Mouse (Mus musculus) limb, embryonic 10.5 days (tissue): ENCODE measurements around the gene Chd2. TPM values are rescaled to one million over a fixed set of nuclear protein-coding genes. Genes with fewer than 3 reads are reported as not detected.
A peak's percentile ranks its signal among the peaks of the same experiment; 100 is the strongest.

Experiments
- DNase-seq: peaks from one replicate; pipeline ENCODE4 v3.0.0-alpha.2; 2017; ENCODE audit warnings: low spot score
- H3K27ac ChIP-seq: fragments of 300-500 bp; sonication (generic); 2 replicates; pipeline ENCODE4 v1.5.1; 2016; ENCODE audit warnings: mild to moderate bottlenecking
- H3K27me3 ChIP-seq: fragments of 300-500 bp; sonication (generic); 2 replicates; pipeline ENCODE4 v1.6.1; 2016; ENCODE audit warnings: low read depth, mild to moderate bottlenecking; ENCODE audit not compliant: poor library complexity, severe bottlenecking
- H3K36me3 ChIP-seq: fragments of 300-500 bp; sonication (generic); 2 replicates; pipeline ENCODE4 v1.6.1; 2016; ENCODE audit warnings: mild to moderate bottlenecking, moderate library complexity
- H3K4me1 ChIP-seq: fragments of 300-500 bp; sonication (generic); 2 replicates; pipeline ENCODE4 v1.6.1; 2016
- H3K4me3 ChIP-seq: fragments of 300-500 bp; sonication (generic); 2 replicates; pipeline ENCODE4 v1.5.1; 2016; ENCODE audit warnings: mild to moderate bottlenecking, moderate library complexity
- H3K9me3 ChIP-seq: fragments of 300-500 bp; sonication (generic); replicated peaks from 2 replicates; pipeline ENCODE4 v1.6.1; 2016; ENCODE audit warnings: mild to moderate bottlenecking
- WGBS: fragments of 180-500 bp; shearing (Covaris S2); methylation state at CpG from one replicate; pipeline ENCODE4 v1.1.7; 2016; 5-methylcytosine and 5-hydroxymethylcytosine counted together
- polyA plus RNA-seq: library from polyadenylated mRNA; unstranded; fragments of >200 nt; fragmentation: Nextera tagmentation; extraction: Ambion mirVana; gene quantifications from 2 replicates; pipeline ENCODE4 v1.2.1, GENCODE M21; 2016

Gene Chd2
- polyA plus RNA-seq, 1 experiment from 2014 or later = 53.2 TPM

DNA sequence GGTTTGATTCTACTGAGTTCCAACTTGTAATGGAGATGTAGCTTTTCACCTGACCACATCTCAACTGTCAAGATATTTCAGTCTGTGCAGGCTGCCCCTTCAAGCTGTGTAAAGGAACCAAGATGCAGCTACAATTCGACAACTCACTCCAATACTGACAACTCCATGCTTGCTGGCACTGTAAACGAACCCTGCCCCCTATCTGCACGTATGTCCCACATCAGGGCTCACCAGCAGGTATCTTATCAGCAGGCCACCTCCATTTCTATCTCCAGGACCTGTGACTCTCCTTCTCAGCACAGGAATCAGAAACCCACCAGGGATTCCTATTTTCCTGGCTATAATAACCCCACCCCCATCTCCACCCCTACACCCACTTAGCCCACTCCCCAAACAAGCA, 113.1 kb downstream of the Chd2 start:
- Histone ChIP-seq H3K27me3 (no peaks in the 10 kb centered on the region), H3K4me1 (no peaks in the 10 kb centered on the region), H3K9me3 (no peaks in the 10 kb centered on the region), H3K27ac (no peak overlapping the region), H3K4me3 (no peak overlapping the region), H3K36me3 (peaks cover 63% of the 10 kb centered on the region)
- WGBS = 87% methylated on average over 3 of the region's 3 CpGs
- no peak for DNase-seq

DNA sequence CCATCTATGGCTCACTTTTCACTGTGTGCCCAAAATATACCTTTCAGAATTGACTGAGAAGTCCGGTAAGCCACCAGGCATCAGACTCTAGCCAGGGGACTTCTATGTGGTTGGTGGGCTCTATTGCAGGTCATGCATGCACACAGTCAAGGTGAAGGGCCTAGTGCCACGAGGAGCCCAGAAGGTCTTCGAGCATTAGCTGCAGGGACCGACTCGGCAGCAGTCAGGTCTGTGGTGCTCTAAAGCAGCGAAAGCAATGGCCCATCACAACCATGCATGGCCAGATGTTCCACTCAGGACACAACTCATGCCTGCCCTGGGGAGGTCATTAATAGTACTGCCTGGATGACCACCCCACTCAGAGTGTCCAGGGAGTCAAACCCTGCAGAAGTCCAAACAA, 113.8 kb downstream of the Chd2 start:
- 94% methylated on average over 6 of the region's 6 CpGs for WGBS

GRCm38 (mm10) chr7:73426752-73427386, 114.8 kb downstream of the Chd2 start:
- Histone ChIP-seq H3K36me3 (peaks cover 53% of the 10 kb centered on the region), H3K9me3 (no peaks in the 10 kb centered on the region), H3K4me3 (no peak overlapping the region), H3K4me1 (no peaks in the 10 kb centered on the region; the same call in 1 of the 2 replicates), H3K27me3 (no peaks in the 10 kb centered on the region), H3K27ac (no peak overlapping the region)
- no peak for DNase-seq
- WGBS = 93% methylated on average over 8 of the region's 8 CpGs

More for the DNA sequence above, 113.8 kb downstream of the Chd2 start:
- Histone ChIP-seq H3K9me3 (no peaks in the 10 kb centered on the region), H3K4me1 (no peaks in the 10 kb centered on the region; the same call in 1 of the 2 replicates), H3K27me3 (no peaks in the 10 kb centered on the region), H3K27ac (no peak overlapping the region), H3K4me3 (no peak overlapping the region), H3K36me3 (peaks cover 56% of the 10 kb centered on the region)
- no peak for DNase-seq

GRCm38 (mm10) chr7:73426235-73426634, 115.4 kb downstream of the Chd2 start:
- Histone ChIP-seq H3K9me3 (no peaks in the 10 kb centered on the region), H3K27me3 (no peaks in the 10 kb centered on the region), H3K27ac (no peak overlapping the region), H3K36me3 (peaks cover 49% of the 10 kb centered on the region), H3K4me1 (no peaks in the 10 kb centered on the region; the same call in 1 of the 2 replicates), H3K4me3 (no peak overlapping the region)
- no peak for DNase-seq
- 93% methylated on average over 3 of the region's 3 CpGs for WGBS

- H3K36me3 ChIP-seq = peaks cover 48% of the 10 kb centered on the region
These were observed 116.2 kb downstream of the Chd2 start for GRCm38 (mm10) chr7:73425451-73425850.

DNA sequence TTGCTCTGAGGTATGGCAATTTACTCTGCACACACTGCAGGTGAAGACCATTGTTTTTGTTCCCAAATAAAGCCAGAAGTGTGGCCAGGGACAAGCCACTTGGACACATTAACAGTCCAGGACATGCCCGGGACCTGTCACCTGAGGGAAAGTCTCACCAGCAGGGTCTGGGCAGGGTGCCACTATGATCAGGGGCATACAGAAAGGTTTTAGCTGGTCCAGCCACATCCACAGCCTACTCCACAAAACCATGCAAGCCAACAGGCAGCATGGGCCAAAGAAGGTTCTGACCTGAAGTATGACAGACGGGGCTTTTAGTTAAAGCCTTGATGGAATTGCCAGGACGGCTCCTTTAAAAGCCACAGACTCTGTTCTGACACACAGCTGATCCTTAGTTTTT, 116.9 kb downstream of the Chd2 start:
- Histone ChIP-seq H3K4me3 (no peak overlapping the region), H3K27me3 (no peaks in the 10 kb centered on the region), H3K27ac (0 out of 2 replicates have a peak overlapping the region, but pooled peaks have one; percentile 28), H3K9me3 (no peaks in the 10 kb centered on the region), H3K36me3 (peaks cover 48% of the 10 kb centered on the region), H3K4me1 (peaks cover 5% of the 10 kb centered on the region; the same call in 1 of the 2 replicates)
- 69% methylated on average over 3 of the region's 3 CpGs for WGBS
- no peak for DNase-seq

More at GRCm38 (mm10) chr7:73425451-73425850, 116.2 kb downstream of the Chd2 start:
- Histone ChIP-seq H3K4me1 (no peaks in the 10 kb centered on the region; the same call in 1 of the 2 replicates), H3K27ac (no peak overlapping the region), H3K27me3 (no peaks in the 10 kb centered on the region), H3K9me3 (no peaks in the 10 kb centered on the region), H3K4me3 (no peak overlapping the region)
- 93% methylated on average over 7 of the region's 7 CpGs for WGBS
- no peak for DNase-seq

GRCm38 (mm10) chr7:73424243-73424642, 117.4 kb downstream of the Chd2 start:
- WGBS = 72% methylated on average over 3 of the region's 3 CpGs
- H3K27ac ChIP-seq = 0 out of 2 replicates have a peak overlapping the region, but pooled peaks have one; percentile 28
- no peak for DNase-seq
- H3K36me3 ChIP-seq = peaks cover 48% of the 10 kb centered on the region
- no peaks in the 10 kb centered on the region for H3K27me3 ChIP-seq
- no peaks in the 10 kb centered on the region for H3K9me3 ChIP-seq
- H3K4me1 ChIP-seq = peaks cover 8% of the 10 kb centered on the region
- no peak overlapping the region for H3K4me3 ChIP-seq

DNA sequence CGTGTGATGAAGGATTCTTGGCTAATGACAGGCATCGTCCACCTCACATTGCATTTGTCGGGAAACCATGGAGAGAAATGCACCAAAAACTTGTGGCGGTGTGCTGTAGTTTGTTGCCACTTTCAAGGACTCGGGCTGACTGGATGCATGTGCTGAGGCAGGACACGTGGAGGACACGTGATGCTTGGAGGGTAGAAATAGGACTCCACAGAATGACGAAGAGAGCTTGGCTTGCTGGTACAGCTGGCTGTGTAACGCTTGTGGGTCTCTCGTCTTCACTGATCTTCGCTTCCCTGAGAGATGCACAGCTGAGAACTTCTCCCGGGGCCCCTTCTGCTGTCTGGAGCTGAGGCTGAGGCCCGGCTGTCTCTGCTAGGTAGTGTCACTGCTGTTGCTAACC, 118.4 kb downstream of the Chd2 start:
- WGBS = 78% methylated on average over 13 of the region's 13 CpGs
- H3K4me3 ChIP-seq = no peak overlapping the region
- H3K27me3 ChIP-seq = no peaks in the 10 kb centered on the region
- H3K36me3 ChIP-seq = peaks cover 48% of the 10 kb centered on the region
- no peaks in the 10 kb centered on the region for H3K9me3 ChIP-seq
- DNase-seq = no peak
- H3K4me1 ChIP-seq = peaks cover 14% of the 10 kb centered on the region
- H3K27ac ChIP-seq = no peak overlapping the region

GRCm38 (mm10) chr7:73422223-73423113, 119.2 kb downstream of the Chd2 start:
- Histone ChIP-seq H3K27ac (no peak overlapping the region), H3K27me3 (no peaks in the 10 kb centered on the region), H3K9me3 (no peaks in the 10 kb centered on the region), H3K4me3 (no peak overlapping the region), H3K4me1 (peaks cover 18% of the 10 kb centered on the region), H3K36me3 (peaks cover 48% of the 10 kb centered on the region)
- WGBS = 37% methylated on average over 12 of the region's 12 CpGs
- DNase-seq = peak; percentile 83

GRCm38 (mm10) chr7:73421278-73422015, 120.2 kb downstream of the Chd2 start:
- peaks cover 48% of the 10 kb centered on the region for H3K36me3 ChIP-seq
- WGBS = 82% methylated on average over 9 of the region's 9 CpGs
- no peaks in the 10 kb centered on the region for H3K27me3 ChIP-seq
- H3K4me1 ChIP-seq = peaks cover 18% of the 10 kb centered on the region
- DNase-seq = no peak
- no peak overlapping the region for H3K4me3 ChIP-seq
- H3K27ac ChIP-seq = no peak overlapping the region; the same call in 1 of the 2 replicates
- no peaks in the 10 kb centered on the region for H3K9me3 ChIP-seq

DNA sequence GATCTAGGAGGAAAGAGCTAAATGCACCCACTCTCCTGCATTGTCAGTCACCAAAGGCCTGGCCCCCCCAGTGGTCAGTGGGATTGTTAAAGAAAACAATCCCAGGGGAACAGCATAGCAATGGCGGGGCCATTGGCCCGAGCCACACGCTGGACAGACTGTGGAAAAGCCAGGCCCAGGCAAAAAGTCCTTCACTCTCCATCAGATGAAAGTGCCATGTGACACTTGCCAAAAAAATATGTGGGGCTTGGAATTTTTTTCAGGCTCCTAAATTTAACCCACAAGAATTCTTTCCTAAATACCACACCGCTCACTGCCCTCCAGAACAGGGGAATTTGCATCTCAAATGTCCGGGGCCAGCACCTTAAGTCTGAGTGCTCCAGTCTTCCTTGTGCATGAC, 120.8 kb downstream of the Chd2 start:
- H3K4me1 ChIP-seq = peaks cover 18% of the 10 kb centered on the region
- H3K27ac ChIP-seq = no peak overlapping the region

DNA sequence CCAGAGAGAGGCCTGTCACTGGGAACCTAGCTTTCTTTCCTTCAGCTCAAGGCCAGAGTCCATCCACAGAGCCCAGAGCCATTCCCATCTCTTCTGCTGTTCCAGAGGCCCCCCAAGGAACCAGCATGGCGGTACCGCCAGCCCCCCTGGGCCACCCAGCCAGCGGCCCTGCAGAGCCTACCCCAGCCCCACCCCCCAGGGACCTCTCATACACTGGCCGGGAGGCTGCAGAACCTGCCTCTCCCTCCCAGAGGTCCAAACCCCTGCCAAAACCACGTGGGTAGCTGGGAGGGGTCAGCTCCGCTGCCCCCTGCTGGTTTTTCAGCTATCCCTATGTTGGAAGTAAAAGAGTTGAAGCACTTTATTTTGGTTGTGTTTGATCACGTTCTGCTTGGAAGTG, 122.3 kb downstream of the Chd2 start:
- 55% methylated on average over 7 of the region's 7 CpGs for WGBS
- H3K4me3 ChIP-seq = no peak overlapping the region
- H3K4me1 ChIP-seq = peaks cover 22% of the 10 kb centered on the region
- H3K27me3 ChIP-seq = no peaks in the 10 kb centered on the region
- no peak overlapping the region for H3K27ac ChIP-seq
- peaks cover 66% of the 10 kb centered on the region for H3K36me3 ChIP-seq
- no peak for DNase-seq
- H3K9me3 ChIP-seq = no peaks in the 10 kb centered on the region

More for the DNA sequence above, 120.8 kb downstream of the Chd2 start:
- no peaks in the 10 kb centered on the region for H3K9me3 ChIP-seq
- peaks cover 51% of the 10 kb centered on the region for H3K36me3 ChIP-seq
- no peaks in the 10 kb centered on the region for H3K27me3 ChIP-seq
- 79% methylated on average over 5 of the region's 5 CpGs for WGBS
- no peak overlapping the region for H3K4me3 ChIP-seq
- no peak for DNase-seq
